Mouse (Mus musculus): Measurements from ENCODE around the gene Foxo1.

Gene Foxo1

DNA sequence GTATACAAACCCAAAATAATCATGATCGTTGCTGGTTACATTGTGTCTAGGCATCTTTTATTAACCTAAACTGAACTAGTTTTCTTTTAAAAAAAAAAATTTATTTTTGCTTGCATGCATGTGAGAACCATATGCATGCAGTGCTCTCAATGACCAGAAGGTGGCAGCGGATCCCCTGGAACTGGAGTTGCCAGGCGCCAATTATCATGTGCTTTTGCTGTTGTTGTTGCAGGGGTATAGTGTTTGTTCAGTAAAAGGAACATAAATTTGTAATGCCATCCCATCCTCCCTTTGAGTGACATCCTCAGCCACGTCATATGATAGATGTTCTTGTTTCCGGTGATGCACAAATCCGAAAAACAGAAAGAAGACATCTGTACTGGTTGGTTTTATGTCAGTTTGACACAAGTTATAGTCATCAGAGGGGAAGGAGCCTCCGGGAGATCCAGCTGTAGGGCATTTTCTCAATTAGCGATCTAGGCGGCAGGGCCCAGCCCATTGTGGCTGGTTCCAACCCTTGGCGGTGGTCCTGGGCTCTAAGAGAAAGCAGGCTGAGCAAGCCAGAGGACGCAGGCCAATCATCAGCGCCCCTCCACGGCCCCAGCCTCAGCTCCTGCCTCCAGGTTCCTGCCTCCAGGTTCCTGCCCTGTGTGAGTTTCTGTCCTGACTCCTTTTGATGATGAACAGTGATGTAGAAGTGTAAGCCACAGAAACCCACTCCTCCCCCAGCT, 5.5 kb upstream of the Foxo1 start:
- POLR2A ChIA-PET, result interaction anchor here in 1 of 4 experiments (0.6 to 0.7 kb wide), 2 partner anchors 606 to 822 kb away, joined by 3 to 5 read pairs; no protein-coding TSS in a partner anchor
- CTCF ChIA-PET, result interaction anchor here (0.6 to 1.8 kb wide), 9 partner anchors 58 to 712 kb away, joined by 3 to 10 read pairs (median 5); no protein-coding TSS in a partner anchor

DNA sequence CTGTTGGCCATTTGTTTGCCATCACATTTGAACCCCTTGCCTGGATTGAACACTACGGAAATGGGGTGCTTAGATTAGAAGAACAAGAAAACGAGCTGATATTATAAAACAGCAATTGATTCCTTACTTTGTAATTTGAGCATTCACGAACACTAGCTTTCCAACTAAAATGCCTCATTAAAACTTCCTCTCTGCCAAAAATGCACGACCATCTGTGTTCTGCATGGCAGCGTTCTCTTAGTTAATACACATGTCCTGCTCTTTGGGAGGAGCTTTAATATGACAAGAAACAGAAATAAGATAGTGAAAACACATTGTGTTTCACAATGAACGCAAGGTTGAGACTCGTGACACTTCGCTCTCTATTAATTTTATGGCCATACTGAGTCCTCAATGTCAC, 3.8 kb upstream of the Foxo1 start:
- ChIA-PET POLR2A (interaction anchor here in 2 of 4 experiments (0.7 to 1.0 kb wide), 2 partner anchors 8 to 381 kb away, joined by 3 to 4 read pairs; no protein-coding TSS in a partner anchor), CTCF (interaction anchor here in 2 of 4 experiments (0.6 to 0.7 kb wide), 2 partner anchors 116 to 580 kb away, joined by 4 to 5 read pairs; no protein-coding TSS in a partner anchor)

DNA sequence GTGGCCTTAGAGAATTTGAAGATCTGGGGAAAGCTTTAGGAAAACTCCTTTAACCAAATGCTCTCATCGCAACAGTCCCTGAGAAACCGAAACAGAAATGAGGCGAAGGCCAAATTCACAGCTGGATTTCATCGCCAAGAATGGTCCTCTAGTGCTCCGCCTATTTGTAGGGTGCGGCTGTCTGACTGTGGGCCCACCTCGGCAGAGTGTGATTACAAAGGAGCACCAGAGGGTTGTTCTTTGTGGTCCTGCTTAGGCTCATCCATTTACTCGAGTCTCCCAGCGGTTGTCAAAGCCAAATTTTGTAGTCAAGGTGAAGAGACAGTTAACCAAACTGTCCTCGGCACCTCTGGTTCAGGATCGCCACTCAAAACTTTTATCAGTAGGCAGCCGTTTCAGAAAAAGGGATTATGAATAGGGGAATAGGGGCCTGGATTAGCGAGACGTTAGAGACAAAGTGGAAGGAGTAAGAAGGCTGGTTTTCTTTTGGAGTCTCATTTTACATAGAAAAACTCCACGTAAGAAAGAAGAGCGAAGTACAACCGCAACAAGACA, 1.5 kb upstream of the Foxo1 start:
- CTCF ChIA-PET, result interaction anchor here (0.6 to 1.2 kb wide), 4 partner anchors 576 to 577 kb away, joined by 3 to 10 read pairs (median 4); no protein-coding TSS in a partner anchor

GRCm38 (mm10) chr3:52267293-52267651, 864 bp upstream of the Foxo1 start:
- ChIA-PET CTCF (interaction anchor here in 3 of 4 experiments (0.7 to 1.2 kb wide), 4 partner anchors 577 to 708 kb away, joined by 3 to 10 read pairs (median 4); no protein-coding TSS in a partner anchor), POLR2A (interaction anchor here in 2 of 4 experiments (0.7 to 1.7 kb wide), 7 partner anchors 9 to 43 kb away, joined by 3 to 5 read pairs (median 4); no protein-coding TSS in a partner anchor)

More for the DNA sequence above, 1.5 kb upstream of the Foxo1 start:
- POLR2A ChIA-PET, result interaction anchor here in 2 of 4 experiments (1.1 to 1.2 kb wide), 2 partner anchors 12 kb away, joined by 3 to 5 read pairs; no protein-coding TSS in a partner anchor

GRCm38 (mm10) chr3:52268487-52268736, 276 bp downstream of the Foxo1 start:
- ChIA-PET CTCF (no interaction called here), POLR2A (interaction anchor here in 2 of 4 experiments (0.6 to 1.7 kb wide), 16 partner anchors 9 to 1197 kb away, joined by 3 to 5 read pairs (median 4); no protein-coding TSS in a partner anchor)

DNA sequence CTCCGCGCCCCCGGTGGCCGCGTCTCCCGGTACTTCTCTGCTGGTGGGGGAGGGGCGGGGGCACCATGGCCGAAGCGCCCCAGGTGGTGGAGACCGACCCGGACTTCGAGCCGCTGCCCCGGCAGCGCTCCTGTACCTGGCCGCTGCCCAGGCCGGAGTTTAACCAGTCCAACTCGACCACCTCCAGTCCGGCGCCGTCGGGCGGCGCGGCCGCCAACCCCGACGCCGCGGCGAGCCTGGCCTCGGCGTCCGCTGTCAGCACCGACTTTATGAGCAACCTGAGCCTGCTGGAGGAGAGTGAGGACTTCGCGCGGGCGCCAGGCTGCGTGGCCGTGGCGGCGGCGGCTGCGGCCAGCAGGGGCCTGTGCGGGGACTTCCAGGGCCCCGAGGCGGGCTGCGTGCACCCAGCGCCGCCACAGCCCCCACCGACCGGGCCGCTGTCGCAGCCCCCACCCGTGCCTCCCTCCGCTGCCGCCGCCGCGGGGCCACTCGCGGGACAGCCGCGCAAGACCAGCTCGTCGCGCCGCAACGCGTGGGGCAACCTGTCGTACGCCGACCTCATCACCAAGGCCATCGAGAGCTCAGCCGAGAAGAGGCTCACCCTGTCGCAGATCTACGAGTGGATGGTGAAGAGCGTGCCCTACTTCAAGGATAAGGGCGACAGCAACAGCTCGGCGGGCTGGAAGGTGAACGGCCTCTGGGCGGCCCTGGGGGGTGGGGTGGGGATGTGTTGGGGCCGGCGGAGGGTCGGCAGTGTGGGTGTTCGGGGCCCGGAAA, 789 bp downstream of the Foxo1 start:
- POLR2A ChIA-PET, result interaction anchor here in 3 of 4 experiments (0.6 to 1.7 kb wide), 21 partner anchors 8 to 1197 kb away, joined by 3 to 5 read pairs (median 3); no protein-coding TSS in a partner anchor
- CTCF ChIA-PET, result interaction anchor here in 1 of 4 experiments (1.0 to 1.2 kb wide), 2 partner anchors 575 to 860 kb away, joined by 3 to 4 read pairs; partner anchors contain the start of gene Ndufc1

GRCm38 (mm10) chr3:52269514-52270351, 1.6 kb downstream of the Foxo1 start:
- ChIA-PET CTCF (interaction anchor here in 3 of 4 experiments (0.6 to 1.2 kb wide), 4 partner anchors 15 to 861 kb away, joined by 3 to 4 read pairs (median 3); partner anchors contain the start of gene Ndufc1 (in 1 of the 3)), POLR2A (interaction anchor here in 3 of 4 experiments (0.7 to 2.9 kb wide), 12 partner anchors 11 to 394 kb away, joined by 3 to 10 read pairs (median 4); no protein-coding TSS in a partner anchor)

GRCm38 (mm10) chr3:52270511-52270910, 2.4 kb downstream of the Foxo1 start:
- ChIA-PET POLR2A (interaction anchor here in 3 of 4 experiments (0.9 to 2.9 kb wide), 6 partner anchors 10 to 393 kb away, joined by 3 to 10 read pairs (median 4); no protein-coding TSS in a partner anchor), CTCF (interaction anchor here in 2 of 4 experiments (1.1 to 1.2 kb wide), 2 partner anchors 14 to 573 kb away, joined by 3 to 4 read pairs; no protein-coding TSS in a partner anchor)

DNA sequence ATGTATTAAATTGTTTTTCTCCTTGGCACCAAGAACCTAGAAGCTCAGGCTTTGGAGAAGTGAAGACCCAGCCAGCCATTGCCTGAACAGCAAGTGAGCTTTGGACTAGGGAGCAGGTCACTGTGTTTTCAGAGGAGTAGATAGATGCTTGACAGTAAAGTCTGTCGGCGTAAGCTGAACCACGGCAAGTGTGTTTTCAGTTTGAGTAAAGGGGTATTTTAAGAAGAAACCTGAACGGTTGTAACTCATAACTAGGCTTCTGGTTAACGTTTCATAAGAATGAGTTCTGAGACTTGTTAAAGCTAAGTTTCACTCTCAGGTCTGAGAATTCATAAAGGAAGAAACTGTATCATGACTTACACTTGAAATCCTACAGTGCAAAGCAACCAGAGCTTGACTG, 3.2 kb downstream of the Foxo1 start:
- ChIA-PET POLR2A (interaction anchor here in 1 of 4 experiments (1.2 to 2.9 kb wide), 3 partner anchors 10 to 24 kb away, joined by 4 to 10 read pairs (median 5); no protein-coding TSS in a partner anchor), CTCF (no interaction called here)

DNA sequence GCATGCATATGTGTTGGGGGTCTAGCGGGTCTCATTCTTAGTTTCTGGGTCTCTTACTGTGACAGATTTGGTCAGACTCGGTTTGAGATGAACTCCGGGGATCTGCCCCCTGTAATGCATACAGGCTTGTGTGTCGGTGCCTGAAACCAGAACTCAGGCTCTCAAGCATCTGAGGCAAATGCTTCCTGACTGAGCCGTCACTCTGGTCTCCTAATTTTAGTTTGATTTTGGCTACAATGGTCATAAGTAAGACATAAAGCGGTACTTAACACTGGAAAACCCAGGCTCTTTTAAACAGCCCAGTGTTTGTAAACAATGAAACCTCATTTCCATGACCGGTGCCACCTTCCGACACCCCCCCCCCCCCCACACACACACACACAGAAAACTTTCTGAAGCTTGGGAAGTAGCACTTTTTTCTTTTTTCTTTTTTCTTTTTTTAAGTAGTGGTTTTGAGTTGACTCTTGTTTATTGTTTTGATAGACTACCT, 4.3 kb downstream of the Foxo1 start:
- ChIA-PET POLR2A (interaction anchor here in 1 of 4 experiments (0.6 to 2.9 kb wide), 2 partner anchors 9 to 349 kb away, joined by 3 to 10 read pairs; no protein-coding TSS in a partner anchor), CTCF (interaction anchor here in 1 of 4 experiments (0.6 kb wide), 1 partner anchor 17 kb away, joined by 3 read pairs; no protein-coding TSS in a partner anchor)

- ChIA-PET CTCF (no interaction called here), POLR2A (interaction anchor here in 3 of 4 experiments (0.5 to 1.3 kb wide), 6 partner anchors 10 to 253 kb away, joined by 3 to 6 read pairs (median 4); no protein-coding TSS in a partner anchor)
These were observed 6.3 kb downstream of the Foxo1 start for GRCm38 (mm10) chr3:52274475-52274874.

DNA sequence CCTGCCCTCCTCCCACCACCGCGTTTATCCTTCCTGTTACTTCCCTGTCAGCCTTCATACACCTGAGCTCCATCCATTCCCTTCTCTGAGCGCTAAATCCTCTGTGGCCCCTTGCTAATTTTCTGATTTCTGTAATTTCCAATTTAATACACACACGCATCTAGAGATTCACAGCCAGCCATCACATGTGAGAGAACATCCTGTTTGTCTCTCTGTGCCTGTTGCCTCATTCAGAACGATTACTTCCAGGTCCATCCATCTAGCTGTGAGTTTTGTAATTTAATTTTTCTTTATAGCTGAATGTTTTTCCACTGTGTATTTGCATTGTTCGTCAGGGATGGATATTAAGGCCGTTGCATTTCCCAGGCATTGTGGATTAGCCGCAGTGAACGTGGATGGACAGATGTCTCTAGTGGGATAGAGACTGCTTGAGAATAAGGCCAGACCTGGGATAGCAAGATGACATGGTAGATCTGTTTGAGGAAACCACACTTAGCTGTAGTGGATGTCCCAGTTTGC, 7.0 kb downstream of the Foxo1 start:
- ChIA-PET POLR2A (interaction anchor here (0.5 to 1.3 kb wide), 5 partner anchors 9 to 454 kb away, joined by 3 to 6 read pairs (median 3); no protein-coding TSS in a partner anchor), CTCF (no interaction called here)

GRCm38 (mm10) chr3:52280681-52281080, 12.5 kb downstream of the Foxo1 start:
- POLR2A ChIA-PET, result interaction anchor here in 3 of 4 experiments (0.6 to 2.7 kb wide), 6 partner anchors 9 to 277 kb away, joined by 3 to 15 read pairs (median 4); no protein-coding TSS in a partner anchor

DNA sequence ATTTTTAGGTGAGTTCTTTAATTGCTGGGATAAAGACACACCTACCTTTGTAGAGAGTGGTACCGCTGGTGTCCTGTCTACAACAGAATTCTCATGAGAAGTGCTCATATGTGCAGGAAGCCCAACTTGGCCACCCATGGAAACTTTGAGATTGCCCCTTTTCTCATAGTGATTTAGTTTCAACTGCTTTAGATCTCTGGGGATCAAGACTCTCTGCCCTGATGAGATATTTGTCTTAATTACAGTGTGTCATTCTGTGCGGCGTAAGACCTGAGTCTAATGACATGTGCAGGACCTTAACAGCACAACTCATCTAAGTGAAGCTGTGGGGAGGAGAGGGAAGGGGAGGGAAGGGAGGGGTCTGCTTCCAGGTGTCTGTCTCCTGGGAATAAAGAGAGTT, 13.7 kb downstream of the Foxo1 start:
- CTCF ChIA-PET, result interaction anchor here in 2 of 4 experiments (0.6 kb wide), 3 partner anchors 245 to 562 kb away, joined by 3 to 7 read pairs (median 6); no protein-coding TSS in a partner anchor
- POLR2A ChIA-PET, result interaction anchor here in 1 of 4 experiments (1.0 to 2.7 kb wide), 5 partner anchors 11 to 135 kb away, joined by 4 to 15 read pairs (median 4); no protein-coding TSS in a partner anchor

More at GRCm38 (mm10) chr3:52280681-52281080, 12.5 kb downstream of the Foxo1 start:
- CTCF ChIA-PET, result interaction anchor here in 1 of 4 experiments (0.7 kb wide), 1 partner anchor 307 kb away, joined by 3 read pairs; no protein-coding TSS in a partner anchor

GRCm38 (mm10) chr3:52282369-52282768, 14.2 kb downstream of the Foxo1 start:
- POLR2A ChIA-PET, result interaction anchor here in 3 of 4 experiments (0.6 to 2.7 kb wide), 7 partner anchors 12 to 1140 kb away, joined by 3 to 15 read pairs (median 4); no protein-coding TSS in a partner anchor
- CTCF ChIA-PET, result interaction anchor here in 2 of 4 experiments (0.6 kb wide), 4 partner anchors 245 to 562 kb away, joined by 3 to 7 read pairs (median 6); no protein-coding TSS in a partner anchor

- ChIA-PET CTCF (interaction anchor here in 1 of 4 experiments (0.6 to 0.7 kb wide), 2 partner anchors 221 to 1473 kb away, joined by 3 read pairs; no protein-coding TSS in a partner anchor), POLR2A (interaction anchor here in 2 of 4 experiments (0.9 to 2.7 kb wide), 4 partner anchors 10 to 12 kb away, joined by 4 to 15 read pairs (median 6); no protein-coding TSS in a partner anchor)
These were observed 15.4 kb downstream of the Foxo1 start for GRCm38 (mm10) chr3:52283521-52283920.
